In genomic region chr2:106002835-106003739, GRCm38 (mm10) we compare ENCODE assay signal across 8 mouse cellular contexts. TPM values are rescaled to one million over a fixed set of nuclear protein-coding genes. Genes with fewer than 3 reads are reported as not detected.
DNase-seq lines count a peak whose midpoint lies in the region; ATAC-seq lines count a peak whose summit lies in the region.

Dnajc24 (minus strand) TSS chr2:106003549.

- H3K4me2 ChIP-seq in lung, embryonic 16.5 days (ENCODE audit: low read depth, low read length) = peak within 1 kb of the TSS; percentile 75

- H3K27me3 ChIP-seq in lung, embryonic 16.5 days (ENCODE audit: control insufficient read depth, insufficient read depth, low read depth, low read length) = no peaks in the 10 kb centered on the region

- H3K9ac ChIP-seq in lung, embryonic 16.5 days (ENCODE audit: low read length) = peak within 1 kb of the TSS; percentile 92

- H3K4me3 ChIP-seq in lung, embryonic 16.5 days (ENCODE audit: low read length) = peak within 1 kb of the TSS; percentile 93

- no peaks in the 10 kb centered on the region for H3K4me1 ChIP-seq in lung, embryonic 16.5 days (replicated peaks; ENCODE audit: control insufficient read depth, insufficient read depth, low read length)

- H3K27ac ChIP-seq in lung, embryonic 16.5 days (ENCODE audit: low read length) = peak within 1 kb of the TSS; percentile 77

- peak; percentile 86 for DNase-seq in MEL-GATA-1-ER (ENCODE audit: extremely low read depth, low read depth)
- DNase-seq in cerebellum, adult 8-10 months = peak; percentile 90
- peak; percentile 94 for DNase-seq in forelimb bud, embryonic 11.5 days (ENCODE audit: low read depth, low spot score)
- peak; percentile 86 for DNase-seq in layer of hippocampus, adult 9-10 months (ENCODE audit: low spot score)
- DNase-seq in ovary, postnatal 10 days (ENCODE audit: low spot score) = peak; percentile 70
- DNase-seq in thymus, postnatal 10 days (ENCODE audit: low spot score in 2 of 2) = peak; percentile 74 to 82

- 2% methylated on average over 44 of the region's 44 CpGs for WGBS in lung, embryonic 16.5 days

- H3K9me3 ChIP-seq in lung, embryonic 16.5 days (ENCODE audit: control insufficient read depth, low read length) = no peaks in the 10 kb centered on the region

- ATAC-seq in hematopoietic stem cell, adult 5-6 weeks (replicated peaks in 1 of 2; ENCODE audit: insufficient read depth in 1 of 2, low FRiP score in 2 of 2, low TSS enrichment in 1 of 2, low read depth in 1 of 2, poor library complexity in 2 of 2, severe bottlenecking in 2 of 2) = peak; percentile 99 to 100
- ATAC-seq in lung, embryonic 16.5 days (ENCODE audit: low read depth) = peak; percentile 99

- no peaks in the 10 kb centered on the region for H3K36me3 ChIP-seq in lung, embryonic 16.5 days (ENCODE audit: control insufficient read depth, insufficient read depth, low read length)

RNA-seq across cellular contexts. Expression of gene Dnajc24, which starts in this region (rescaled TPM):
- total RNA-seq in hematopoietic stem cell, adult 5-6 weeks (2017) = 28.6 and 31.0 TPM in 2 replicates
- polyA plus RNA-seq in lung, embryonic 16.5 days (2015; fragmentation: Nextera tagmentation; extraction: Ambion mirVana) = 35.9 and 42.8 TPM in 2 replicates

Comparison
In these comparisons a context has a peak if more than half of its experiments do, and no peak if none do; other contexts are left out.
1. Peak in every context shown above with its lines: DNase-seq, ATAC-seq, H3K4me3 ChIP-seq and H3K27ac ChIP-seq.